Mouse (Mus musculus): ENCODE results near the gene Ccdc183. TPM values are rescaled to one million over a fixed set of nuclear protein-coding genes. Genes with fewer than 3 reads are reported as not detected.

Ccdc183 gene
- not detected in 2 replicates for polyA plus RNA-seq (2012; rRNA removed; ENCODE audit: low replicate concordance)

DNA sequence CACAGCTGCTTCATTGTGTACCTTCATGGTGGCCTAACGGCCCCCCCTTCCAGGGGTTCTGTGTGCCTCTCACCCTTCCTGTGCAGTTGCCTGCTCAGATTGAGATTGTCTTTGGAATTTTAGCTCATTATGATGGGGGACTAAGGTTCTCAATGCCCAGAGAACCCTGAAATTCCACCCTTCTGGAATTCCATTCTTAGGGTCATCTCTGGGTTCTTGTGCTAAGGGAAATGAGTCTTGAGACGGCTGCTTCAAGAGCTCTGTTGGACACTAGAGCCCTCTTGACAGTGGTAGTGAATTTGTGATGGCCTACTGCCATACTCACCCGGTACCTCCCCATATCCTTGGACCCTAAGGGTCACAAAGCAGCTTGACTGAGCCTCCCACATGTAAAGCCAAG lies at the start of gene Ccdc183:
Gene Ccdc183, minus strand, starts transcription at position 101 of the 400 bp plus-strand sequence.

DNA sequence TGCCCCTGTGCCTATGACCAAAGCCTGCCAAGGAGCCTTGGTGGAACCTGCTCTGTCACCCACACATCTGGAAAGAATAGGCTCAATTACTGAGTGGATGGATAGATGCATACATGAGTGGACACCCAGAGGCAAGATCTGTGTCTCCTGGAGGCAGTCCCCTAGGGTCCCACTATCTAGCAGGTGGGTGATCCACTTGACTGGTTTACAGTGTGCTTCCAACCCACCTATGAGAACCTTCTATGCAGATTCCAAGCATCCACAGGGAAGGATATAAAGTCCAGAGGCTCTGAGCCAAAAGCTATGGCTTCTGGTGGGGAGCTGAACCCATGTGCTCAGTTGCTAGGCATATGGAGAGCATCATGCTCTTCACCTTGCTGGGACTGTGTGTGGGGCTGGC lies 40.2 kb upstream of the Ccdc183 start, which contains the start of gene Lcn5:
Gene Lcn5, plus strand, starts transcription at position 301 of the 400 bp plus-strand sequence.

DNA sequence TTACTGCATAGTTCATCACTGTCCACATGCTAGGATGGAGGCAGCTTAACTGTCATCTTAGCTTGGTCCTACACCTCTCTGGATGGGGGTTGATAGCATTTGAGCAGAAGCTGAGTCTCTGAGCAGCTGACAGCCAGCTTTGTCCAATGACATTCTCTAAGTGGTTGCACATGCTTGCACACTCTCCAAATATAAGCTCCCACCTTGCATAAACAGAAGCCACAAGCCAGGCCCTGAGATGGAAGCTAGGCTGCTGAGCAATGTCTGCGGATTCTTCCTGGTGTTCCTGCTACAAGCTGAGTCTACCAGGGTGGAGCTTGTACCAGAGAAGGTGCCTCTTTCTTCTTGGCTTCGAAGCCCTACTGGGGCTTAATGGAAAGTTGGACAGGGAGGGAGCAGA lies 35.4 kb upstream of the Ccdc183 start, which contains the start of gene Lcn8:
Gene Lcn8, plus strand, starts transcription at position 219 of the 400 bp plus-strand sequence.

DNA sequence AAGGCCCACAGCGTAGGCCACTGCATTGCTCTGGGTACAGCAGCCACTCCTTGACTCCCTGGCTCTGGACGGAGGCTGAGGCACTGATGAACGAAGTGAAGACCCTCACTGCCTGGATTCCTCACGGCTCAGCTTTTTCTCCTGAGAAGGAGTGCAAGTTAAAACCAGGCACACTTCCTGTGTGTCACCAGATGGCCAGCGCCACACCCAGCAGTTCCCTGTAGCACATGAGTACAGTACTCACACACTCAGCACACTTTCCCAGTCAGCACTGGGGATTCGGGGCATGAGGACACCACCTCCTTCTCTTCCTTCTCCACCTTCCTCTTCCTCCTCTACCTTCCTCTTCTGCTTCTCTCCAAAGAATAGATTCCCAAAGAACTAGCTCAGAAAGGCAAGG lies 10.3 kb upstream of the Ccdc183 start, which contains the start of gene Fcna:
Gene Fcna, minus strand, starts transcription at position 220 of the 400 bp plus-strand sequence.

DNA sequence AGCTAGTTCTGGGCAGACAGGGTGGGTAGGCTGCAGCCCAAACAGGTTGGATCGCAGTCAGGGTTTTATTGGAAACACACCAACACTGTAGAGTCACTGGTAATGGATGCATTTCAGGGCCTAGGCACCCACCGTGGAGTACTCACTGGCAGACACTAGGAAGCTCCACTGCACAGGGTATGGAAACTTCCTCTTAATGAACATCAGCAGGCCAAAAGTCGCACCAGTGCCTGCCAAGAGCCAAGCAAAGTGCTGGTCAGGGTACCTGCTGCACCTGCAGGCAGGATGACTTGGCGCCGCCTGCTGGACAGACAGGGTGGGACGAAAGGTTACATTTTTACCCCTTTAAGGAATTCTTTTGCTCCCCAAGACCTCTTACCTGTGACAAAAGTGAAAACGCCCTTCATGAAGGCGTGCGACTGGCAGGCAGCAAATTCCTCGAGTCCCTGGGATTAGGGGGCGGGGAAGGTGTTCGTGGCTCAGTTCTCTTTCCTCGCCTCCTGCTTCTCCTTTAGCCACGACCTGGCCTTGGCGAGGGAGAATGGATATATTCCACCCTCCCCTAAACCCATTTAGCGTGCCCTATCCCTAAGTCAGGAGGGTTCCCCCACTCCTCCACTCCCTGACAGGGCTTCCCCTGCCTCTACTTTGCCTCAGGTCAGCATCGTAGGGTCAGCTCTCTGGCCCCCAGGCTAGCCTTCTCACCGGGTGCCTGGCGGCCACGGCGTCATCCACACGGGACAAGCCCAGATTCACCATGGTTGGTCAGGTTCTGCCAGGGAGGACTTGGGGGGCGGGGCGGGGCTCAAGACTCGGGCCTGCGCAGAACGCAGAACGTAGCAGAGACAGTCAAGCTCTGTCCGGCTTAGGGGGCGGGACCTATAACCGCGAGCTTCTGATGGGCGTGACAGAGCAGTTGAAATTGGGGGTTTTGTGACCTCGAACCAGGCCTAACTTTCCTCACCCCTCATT lies 4.0 kb upstream of the Ccdc183 start, which contains the start of gene Tmem141:
Gene Tmem141, minus strand, starts transcription at position 777 of the 972 bp plus-strand sequence.

DNA sequence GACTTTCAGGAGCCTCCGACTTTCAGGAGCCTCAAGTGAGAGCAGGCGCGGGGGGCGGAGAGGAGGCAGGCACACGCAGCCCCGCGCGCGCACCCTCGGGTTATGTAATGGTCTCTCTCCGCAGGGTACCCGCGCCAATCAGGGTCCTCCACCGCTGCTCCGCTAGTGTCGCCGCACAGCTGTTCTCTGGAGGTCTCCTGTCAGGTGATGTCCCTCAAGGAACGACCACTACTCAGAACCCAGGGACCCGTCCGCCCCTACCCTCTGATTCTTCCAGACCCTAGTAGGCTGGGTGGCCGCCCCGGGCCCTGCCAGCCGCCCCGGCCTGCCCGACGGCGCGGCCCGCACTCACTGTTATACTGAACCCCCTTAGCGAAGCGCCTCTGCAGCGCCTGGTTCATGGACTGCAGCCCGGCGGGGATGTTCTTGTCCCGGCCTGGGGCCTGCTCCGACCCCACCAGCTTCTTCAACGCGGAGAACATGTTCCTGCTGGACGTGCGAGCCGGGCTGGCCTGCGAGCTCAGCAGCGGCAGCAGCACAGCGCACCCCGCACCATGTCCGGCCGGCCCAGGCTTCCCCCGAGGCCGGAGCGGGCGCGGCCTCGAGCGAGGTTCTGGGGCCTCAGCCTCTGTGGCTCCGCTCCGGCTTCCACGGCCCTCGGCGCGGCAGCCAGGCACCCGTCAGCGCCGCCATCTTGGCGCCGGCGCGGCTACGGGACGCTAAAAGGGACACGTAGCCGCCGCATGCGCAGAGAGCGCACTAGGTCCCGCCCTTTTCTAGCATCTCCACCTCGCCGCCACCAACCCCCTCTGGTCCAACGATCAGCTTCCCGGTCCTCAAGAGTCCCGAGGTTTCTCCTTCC lies 9.5 kb downstream of the Ccdc183 start, which contains the start of gene Rabl6:
Gene Rabl6, minus strand, starts transcription at position 761 of the 862 bp plus-strand sequence.

DNA sequence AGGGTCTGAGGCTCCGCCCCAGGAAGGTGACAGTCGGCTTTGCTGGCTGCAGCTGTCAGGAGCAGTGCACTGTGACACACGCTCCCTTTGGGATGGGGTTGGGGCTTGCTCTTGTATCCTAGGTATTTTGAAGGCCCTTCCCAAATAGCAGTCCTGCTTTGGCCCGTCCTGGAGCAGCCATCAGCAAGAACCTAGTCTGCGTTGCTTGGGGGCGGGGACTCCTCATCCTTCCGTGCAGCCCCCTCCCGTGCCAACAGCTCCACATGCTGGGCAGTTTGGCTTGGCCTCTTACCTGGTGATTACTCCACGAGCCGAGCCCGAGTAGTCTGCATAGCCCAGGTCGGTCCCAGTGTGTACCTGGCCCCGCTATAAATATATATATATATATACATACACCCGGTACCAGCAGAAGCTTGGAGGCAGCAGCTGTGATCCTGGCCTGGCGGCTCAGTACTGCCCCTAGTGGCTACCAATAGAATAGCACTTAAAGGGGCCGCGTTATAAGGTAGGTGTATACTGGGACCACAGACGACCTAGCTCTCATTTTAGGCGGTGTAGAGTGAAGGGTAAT lies 36.1 kb downstream of the Ccdc183 start, which contains the start of gene Ajm1:
Gene Ajm1, minus strand, starts transcription at position 464 of the 571 bp plus-strand sequence.

DNA sequence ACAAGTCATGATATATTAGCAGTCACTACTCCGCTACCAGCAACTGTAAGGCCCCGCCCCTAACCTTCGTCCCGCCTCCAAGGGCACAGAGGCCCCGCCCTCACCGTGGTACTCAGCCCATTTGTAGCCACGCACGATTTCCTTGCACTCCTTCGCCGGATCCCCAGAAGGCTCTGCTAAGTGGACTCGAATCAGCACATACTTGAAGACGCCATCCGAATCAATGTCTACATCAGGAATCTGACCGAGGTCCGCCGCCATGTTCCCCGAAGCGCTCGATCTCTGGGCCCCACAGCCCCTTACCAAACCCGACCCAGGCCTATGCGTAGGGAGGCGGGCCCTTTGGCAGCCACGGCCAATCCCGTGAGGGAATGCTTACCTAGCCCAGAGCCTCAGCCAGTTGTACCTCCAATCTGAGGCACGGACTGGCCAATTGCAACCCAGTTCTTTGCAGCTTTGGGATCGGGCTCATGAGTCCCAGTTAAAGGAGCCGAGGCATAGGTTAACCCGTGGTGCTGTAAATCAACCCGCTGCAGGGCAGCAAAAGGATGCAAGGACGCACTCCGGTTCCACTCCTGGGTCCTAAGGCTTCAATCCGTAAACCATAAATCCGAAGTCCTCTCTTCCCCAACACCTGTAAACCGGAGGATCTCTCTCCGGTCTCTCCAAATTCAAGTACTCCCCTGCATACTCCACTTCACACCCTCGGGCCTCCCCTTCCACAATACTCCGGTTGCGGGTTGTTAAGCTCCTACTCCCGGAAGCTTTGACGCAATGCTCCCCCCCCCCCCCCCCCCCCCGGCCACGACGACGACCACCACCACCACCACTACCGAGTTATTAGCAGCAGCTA lies 42.7 kb downstream of the Ccdc183 start, which contains the start of the genes Mamdc4 and Phpt1:
Gene Mamdc4, minus strand, starts transcription at position 267 of the 853 bp plus-strand sequence.
Gene Phpt1, minus strand, starts transcription at position 646 of the 853 bp plus-strand sequence.

Other genes with a start within 250 kb of the Ccdc183 start
- gene Sapcd2, start 245.4 kb downstream of the Ccdc183 start, polyA plus RNA-seq (2012; rRNA removed; ENCODE audit: low replicate concordance), result 0.86 and 3.4 TPM in 2 replicates
- gene Entpd2, start 221.8 kb downstream of the Ccdc183 start, polyA plus RNA-seq (2012; rRNA removed; ENCODE audit: low replicate concordance), result 48.9 and 63.5 TPM in 2 replicates
- gene Npdc1, start 218.3 kb downstream of the Ccdc183 start, polyA plus RNA-seq (2012; rRNA removed; ENCODE audit: low replicate concordance), result 151 and 254 TPM in 2 replicates
- 7.8 and 13.8 TPM in 2 replicates for gene Fut7, start 194.4 kb downstream of the Ccdc183 start, polyA plus RNA-seq (2012; rRNA removed; ENCODE audit: low replicate concordance)
- 52.8 and 92.1 TPM in 2 replicates for gene Abca2, start 189.0 kb downstream of the Ccdc183 start, polyA plus RNA-seq (2012; rRNA removed; ENCODE audit: low replicate concordance)
- gene Clic3, start 160.8 kb downstream of the Ccdc183 start, polyA plus RNA-seq (2012; rRNA removed; ENCODE audit: low replicate concordance), result 8.4 and 21.2 TPM in 2 replicates
- gene Paxx, start 156.6 kb downstream of the Ccdc183 start, polyA plus RNA-seq (2012; rRNA removed; ENCODE audit: low replicate concordance), result 92.7 and 147 TPM in 2 replicates
- 4.8 and 6.6 TPM in 2 replicates for gene Ptgds, start 147.6 kb downstream of the Ccdc183 start, polyA plus RNA-seq (2012; rRNA removed; ENCODE audit: low replicate concordance)
- gene Lcn12, start 123.8 kb downstream of the Ccdc183 start, polyA plus RNA-seq (2012; rRNA removed; ENCODE audit: low replicate concordance), result not detected in 2 replicates
- gene Fbxw5, start 116.9 kb downstream of the Ccdc183 start, polyA plus RNA-seq (2012; rRNA removed; ENCODE audit: low replicate concordance), result 19.9 and 31.9 TPM in 2 replicates
- gene C8g, start 116.0 kb downstream of the Ccdc183 start, polyA plus RNA-seq (2012; rRNA removed; ENCODE audit: low replicate concordance), result 12.2 and 13.2 TPM in 2 replicates
- gene Traf2, start 70.7 kb downstream of the Ccdc183 start, polyA plus RNA-seq (2012; rRNA removed; ENCODE audit: low replicate concordance), result 20.0 and 23.9 TPM in 2 replicates
- gene Edf1, start 59.8 kb downstream of the Ccdc183 start, polyA plus RNA-seq (2012; rRNA removed; ENCODE audit: low replicate concordance), result 65.0 and 134 TPM in 2 replicates
- gene Mamdc4, start 42.8 kb downstream of the Ccdc183 start, polyA plus RNA-seq (2012; rRNA removed; ENCODE audit: low replicate concordance), result 3.4 and 4.2 TPM in 2 replicates
- gene Phpt1, start 42.5 kb downstream of the Ccdc183 start, polyA plus RNA-seq (2012; rRNA removed; ENCODE audit: low replicate concordance), result 42.8 and 48.1 TPM in 2 replicates
- gene Ajm1, start 35.9 kb downstream of the Ccdc183 start, polyA plus RNA-seq (2012; rRNA removed; ENCODE audit: low replicate concordance), result 0.79 and 2.0 TPM in 2 replicates
- gene Rabl6, start 9.2 kb downstream of the Ccdc183 start, polyA plus RNA-seq (2012; rRNA removed; ENCODE audit: low replicate concordance), result 69.2 and 71.3 TPM in 2 replicates
- 20.4 and 44.3 TPM in 2 replicates for gene Tmem141, start 4.3 kb upstream of the Ccdc183 start, polyA plus RNA-seq (2012; rRNA removed; ENCODE audit: low replicate concordance)
- gene Fcna, start 10.4 kb upstream of the Ccdc183 start, polyA plus RNA-seq (2012; rRNA removed; ENCODE audit: low replicate concordance), result 17.3 and 33.5 TPM in 2 replicates
- gene Lcn8, start 35.4 kb upstream of the Ccdc183 start, polyA plus RNA-seq (2012; rRNA removed; ENCODE audit: low replicate concordance), result not detected in 2 replicates
- not detected in 2 replicates for gene Lcn5, start 40.3 kb upstream of the Ccdc183 start, polyA plus RNA-seq (2012; rRNA removed; ENCODE audit: low replicate concordance)
- gene Lcn6, start 59.1 kb upstream of the Ccdc183 start, polyA plus RNA-seq (2012; rRNA removed; ENCODE audit: low replicate concordance), result not detected in 2 replicates
- not detected in 2 replicates for gene Lcn10, start 65.0 kb upstream of the Ccdc183 start, polyA plus RNA-seq (2012; rRNA removed; ENCODE audit: low replicate concordance)
- not detected in 2 replicates for gene Obp2a, start 82.4 kb upstream of the Ccdc183 start, polyA plus RNA-seq (2012; rRNA removed; ENCODE audit: low replicate concordance)
- gene Bmyc, start 89.1 kb upstream of the Ccdc183 start, polyA plus RNA-seq (2012; rRNA removed; ENCODE audit: low replicate concordance), result 39.9 and 133 TPM in 2 replicates
- not detected in 2 replicates for gene Obp2b, start 119.3 kb upstream of the Ccdc183 start, polyA plus RNA-seq (2012; rRNA removed; ENCODE audit: low replicate concordance)
- not detected in 2 replicates for gene Lcn3, start 147.9 kb upstream of the Ccdc183 start, polyA plus RNA-seq (2012; rRNA removed; ENCODE audit: low replicate concordance)
- not detected in 2 replicates for gene Lcn11, start 159.3 kb upstream of the Ccdc183 start, polyA plus RNA-seq (2012; rRNA removed; ENCODE audit: low replicate concordance)
- not detected in 2 replicates for gene Gm13539, start 164.6 kb upstream of the Ccdc183 start, polyA plus RNA-seq (2012; rRNA removed; ENCODE audit: low replicate concordance)
- gene Glt6d1, start 198.2 kb upstream of the Ccdc183 start, polyA plus RNA-seq (2012; rRNA removed; ENCODE audit: low replicate concordance), result not detected in 2 replicates
- gene Lcn9, start 205.5 kb upstream of the Ccdc183 start, polyA plus RNA-seq (2012; rRNA removed; ENCODE audit: low replicate concordance), result not detected in 2 replicates
- gene Sohlh1, start 229.6 kb upstream of the Ccdc183 start, polyA plus RNA-seq (2012; rRNA removed; ENCODE audit: low replicate concordance), result not detected in 2 replicates
- 0.48 and 0.57 TPM in 2 replicates for gene Kcnt1, start 246.1 kb upstream of the Ccdc183 start, polyA plus RNA-seq (2012; rRNA removed; ENCODE audit: low replicate concordance)